Mouse (Mus musculus): Measurements from ENCODE around the gene Kdelc1. TPM values are rescaled to one million over a fixed set of nuclear protein-coding genes. Genes with fewer than 3 reads are reported as not detected.

The Kdelc1 gene
- polyA plus RNA-seq, 1 experiment from 2014 or later = 63.6 TPM

DNA sequence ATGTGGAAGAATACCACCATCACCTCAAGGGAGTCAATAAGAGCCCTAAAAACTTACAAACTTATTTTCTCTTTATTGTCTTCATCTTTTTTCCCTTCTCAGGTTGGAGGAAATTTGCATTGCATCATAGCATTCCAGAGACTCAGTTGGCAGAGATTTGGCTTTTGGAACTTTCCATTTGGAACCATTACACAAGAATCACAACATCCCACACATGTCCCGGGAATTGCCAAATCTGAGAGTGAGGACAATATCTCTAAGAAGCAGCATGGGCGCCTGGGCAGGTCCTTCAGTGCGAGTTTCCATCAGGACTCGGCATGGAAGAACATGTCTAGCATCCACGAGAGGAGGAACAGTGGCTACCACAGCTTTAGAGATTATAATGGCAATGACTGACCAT is 24.1 kb upstream of the Kdelc1 start:
- 90% methylated on average over 5 of the region's 5 CpGs for WGBS
- peaks cover 49% of the 10 kb centered on the region for H3K36me3 ChIP-seq (ENCODE audit: control insufficient read depth, insufficient read depth, low read length)

GRCm38 (mm10) chr1:44140232-44140631 is 21.6 kb upstream of the Kdelc1 start:
- Histone ChIP-seq H3K27me3 (replicated peaks; ENCODE audit: control insufficient read depth, insufficient read depth, low read length) (no peaks in the 10 kb centered on the region), H3K4me1 (ENCODE audit: control insufficient read depth, insufficient read depth, low read length) (no peaks in the 10 kb centered on the region), H3K4me3 (ENCODE audit: low read depth, low read length) (no peak overlapping the region), H3K36me3 (ENCODE audit: control insufficient read depth, insufficient read depth, low read length) (peaks cover 63% of the 10 kb centered on the region), H3K9me3 (ENCODE audit: control insufficient read depth, low read length) (no peaks in the 10 kb centered on the region), H3K27ac (replicated peaks; ENCODE audit: low read depth, low read length) (no peak overlapping the region), H3K4me2 (ENCODE audit: low read depth, low read length) (no peak overlapping the region), H3K9ac (ENCODE audit: low read depth, low read length) (no peak overlapping the region)
- no peak for ATAC-seq (ENCODE audit: low read depth)
- WGBS = 89% methylated on average over 4 of the region's 4 CpGs
- no peak for DNase-seq (ENCODE audit: low spot score)

More for the DNA sequence above, 24.1 kb upstream of the Kdelc1 start:
- Histone ChIP-seq H3K4me2 (ENCODE audit: low read depth, low read length) (no peak overlapping the region), H3K4me3 (ENCODE audit: low read depth, low read length) (no peak overlapping the region), H3K4me1 (ENCODE audit: control insufficient read depth, insufficient read depth, low read length) (no peaks in the 10 kb centered on the region), H3K9me3 (ENCODE audit: control insufficient read depth, low read length) (no peaks in the 10 kb centered on the region), H3K27ac (replicated peaks; ENCODE audit: low read depth, low read length) (no peak overlapping the region), H3K9ac (ENCODE audit: low read depth, low read length) (no peak overlapping the region), H3K27me3 (replicated peaks; ENCODE audit: control insufficient read depth, insufficient read depth, low read length) (no peaks in the 10 kb centered on the region)
- ATAC-seq (ENCODE audit: low read depth) (no peak), DNase-seq (ENCODE audit: low spot score) (no peak)

- Histone ChIP-seq H3K9ac (ENCODE audit: low read depth, low read length) (no peak overlapping the region), H3K4me3 (ENCODE audit: low read depth, low read length) (no peak overlapping the region), H3K4me2 (ENCODE audit: low read depth, low read length) (no peak overlapping the region), H3K27ac (replicated peaks; ENCODE audit: low read depth, low read length) (no peak overlapping the region), H3K4me1 (ENCODE audit: control insufficient read depth, insufficient read depth, low read length) (no peaks in the 10 kb centered on the region), H3K27me3 (replicated peaks; ENCODE audit: control insufficient read depth, insufficient read depth, low read length) (no peaks in the 10 kb centered on the region), H3K36me3 (ENCODE audit: control insufficient read depth, insufficient read depth, low read length) (peaks cover 60% of the 10 kb centered on the region), H3K9me3 (ENCODE audit: control insufficient read depth, low read length) (no peaks in the 10 kb centered on the region)
- WGBS = 87% methylated on average over 4 of the region's 4 CpGs
- ATAC-seq (ENCODE audit: low read depth) = no peak
- no peak for DNase-seq (ENCODE audit: low spot score)
Measured at GRCm38 (mm10) chr1:44129929-44130581, 11.4 kb upstream of the Kdelc1 start.

- 95% methylated on average over 4 of the region's 4 CpGs for whole genome bisulfite sequencing
- H3K36me3 ChIP-seq (ENCODE audit: control insufficient read depth, insufficient read depth, low read length) = peaks cover 45% of the 10 kb centered on the region
- ATAC-seq (ENCODE audit: low read depth) = no peak
- no peak overlapping the region for H3K4me3 ChIP-seq (ENCODE audit: low read depth, low read length)
- no peak overlapping the region for H3K4me2 ChIP-seq (ENCODE audit: low read depth, low read length)
- H3K4me1 ChIP-seq (ENCODE audit: control insufficient read depth, insufficient read depth, low read length) = peaks cover 7% of the 10 kb centered on the region
- no peak overlapping the region for H3K9ac ChIP-seq (ENCODE audit: low read depth, low read length)
- no peaks in the 10 kb centered on the region for H3K9me3 ChIP-seq (ENCODE audit: control insufficient read depth, low read length)
- no peaks in the 10 kb centered on the region for H3K27me3 ChIP-seq (replicated peaks; ENCODE audit: control insufficient read depth, insufficient read depth, low read length)
- no peak for DNase-seq (ENCODE audit: low spot score)
- H3K27ac ChIP-seq (replicated peaks; ENCODE audit: low read depth, low read length) = no peak overlapping the region
Measured at GRCm38 (mm10) chr1:44125590-44125989, 7.0 kb upstream of the Kdelc1 start.

- no peak for ATAC-seq (ENCODE audit: low read depth)
- Histone ChIP-seq H3K36me3 (ENCODE audit: control insufficient read depth, insufficient read depth, low read length) (peaks cover 16% of the 10 kb centered on the region; the same call in 1 of the 2 replicates), H3K27me3 (replicated peaks; ENCODE audit: control insufficient read depth, insufficient read depth, low read length) (no peaks in the 10 kb centered on the region), H3K4me3 (ENCODE audit: low read depth, low read length) (no peak overlapping the region), H3K4me1 (ENCODE audit: control insufficient read depth, insufficient read depth, low read length) (peaks cover 10% of the 10 kb centered on the region), H3K9ac (ENCODE audit: low read depth, low read length) (no peak overlapping the region), H3K4me2 (ENCODE audit: low read depth, low read length) (no peak overlapping the region), H3K27ac (replicated peaks; ENCODE audit: low read depth, low read length) (no peak overlapping the region), H3K9me3 (ENCODE audit: control insufficient read depth, low read length) (no peaks in the 10 kb centered on the region)
- DNase-seq (ENCODE audit: low spot score) = no peak
- 78% methylated on average over 3 of the region's 3 CpGs for WGBS
Measured at GRCm38 (mm10) chr1:44122256-44122655, 3.6 kb upstream of the Kdelc1 start.

- Histone ChIP-seq H3K9ac (ENCODE audit: low read depth, low read length) (peak overlapping the region; percentile 84), H3K36me3 (ENCODE audit: control insufficient read depth, insufficient read depth, low read length) (peaks cover 18% of the 10 kb centered on the region), H3K4me2 (ENCODE audit: low read depth, low read length) (peak overlapping the region; percentile 85), H3K27ac (replicated peaks; ENCODE audit: low read depth, low read length) (peak overlapping the region; percentile 95), H3K27me3 (replicated peaks; ENCODE audit: control insufficient read depth, insufficient read depth, low read length) (no peaks in the 10 kb centered on the region), H3K4me3 (ENCODE audit: low read depth, low read length) (peak overlapping the region; percentile 72), H3K4me1 (ENCODE audit: control insufficient read depth, insufficient read depth, low read length) (peaks cover 10% of the 10 kb centered on the region), H3K9me3 (ENCODE audit: control insufficient read depth, low read length) (no peaks in the 10 kb centered on the region)
- WGBS = 2% methylated on average over 6 of the region's 6 CpGs
- no peak for DNase-seq (ENCODE audit: low spot score)
- peak; percentile 0; the same call in 1 of the 2 replicates for ATAC-seq (ENCODE audit: low read depth)
Measured at GRCm38 (mm10) chr1:44120074-44120406, 1.4 kb upstream of the Kdelc1 start.

- H3K9ac ChIP-seq (ENCODE audit: low read depth, low read length) = peak overlapping the region; percentile 84
- peak overlapping the region; percentile 85 for H3K4me2 ChIP-seq (ENCODE audit: low read depth, low read length)
- no peaks in the 10 kb centered on the region for H3K27me3 ChIP-seq (replicated peaks; ENCODE audit: control insufficient read depth, insufficient read depth, low read length)
- H3K4me1 ChIP-seq (ENCODE audit: control insufficient read depth, insufficient read depth, low read length) = peaks cover 10% of the 10 kb centered on the region
- H3K4me3 ChIP-seq (ENCODE audit: low read depth, low read length) = peak overlapping the region; percentile 72
- ATAC-seq (ENCODE audit: low read depth) (peak; percentile 92), DNase-seq (ENCODE audit: low spot score) (peak; percentile 92)
- no peaks in the 10 kb centered on the region for H3K9me3 ChIP-seq (ENCODE audit: control insufficient read depth, low read length)
- WGBS = 0% methylated on average over 37 of the region's 43 CpGs
- peak overlapping the region; percentile 95 for H3K27ac ChIP-seq (replicated peaks; ENCODE audit: low read depth, low read length)
- peaks cover 22% of the 10 kb centered on the region for H3K36me3 ChIP-seq (ENCODE audit: control insufficient read depth, insufficient read depth, low read length)
Measured at GRCm38 (mm10) chr1:44119201-44120073, 829 bp upstream of the Kdelc1 start.

DNA sequence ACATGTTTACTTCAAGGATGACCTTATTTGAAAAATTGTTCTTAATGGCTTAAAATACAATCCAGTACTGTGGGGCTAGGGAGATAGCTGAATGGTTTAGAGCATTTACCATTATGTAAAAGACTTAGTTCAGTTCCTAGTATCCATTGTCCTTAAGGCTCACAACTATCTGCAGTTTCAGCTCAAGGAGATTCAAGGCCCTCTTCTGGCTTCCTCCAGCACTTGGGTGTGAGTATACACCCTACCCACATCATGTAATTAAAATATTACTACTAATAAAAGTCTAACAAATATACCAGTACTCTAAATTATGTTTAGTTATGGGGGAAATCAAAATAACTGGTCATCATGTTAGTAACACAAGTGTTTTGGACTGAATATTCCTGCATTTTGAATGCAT is 1.0 kb downstream of the Kdelc1 start:
- DNase-seq (ENCODE audit: low spot score) (no peak), ATAC-seq (ENCODE audit: low read depth) (no peak)
- Histone ChIP-seq H3K36me3 (ENCODE audit: control insufficient read depth, insufficient read depth, low read length) (peaks cover 37% of the 10 kb centered on the region), H3K9me3 (ENCODE audit: control insufficient read depth, low read length) (no peaks in the 10 kb centered on the region), H3K4me3 (ENCODE audit: low read depth, low read length) (peak overlapping the region; percentile 72), H3K27ac (replicated peaks; ENCODE audit: low read depth, low read length) (peak overlapping the region; percentile 95), H3K9ac (ENCODE audit: low read depth, low read length) (peak overlapping the region; percentile 74), H3K4me2 (ENCODE audit: low read depth, low read length) (peak overlapping the region; percentile 85), H3K27me3 (replicated peaks; ENCODE audit: control insufficient read depth, insufficient read depth, low read length) (no peaks in the 10 kb centered on the region), H3K4me1 (ENCODE audit: control insufficient read depth, insufficient read depth, low read length) (peaks cover 10% of the 10 kb centered on the region)
